Mouse (Mus musculus) kidney, postnatal 0 days (tissue): ENCODE data around the gene Samd4b. TPM values are rescaled to one million over a fixed set of nuclear protein-coding genes. Genes with fewer than 3 reads are reported as not detected.
A peak's percentile ranks its signal among the peaks of the same experiment; 100 is the strongest.

Experiments used
- ATAC-seq: fragments of 200-750 bp; cut with Nextera tagmentation; replicated peaks from 2 replicates; pipeline ENCODE4 v1.8.0; 2017; ENCODE audit warnings: low read depth, moderate number of reproducible peaks, moderate TSS enrichment, moderate library complexity; ENCODE audit not compliant: low FRiP score
- DNase-seq: peaks from one replicate; pipeline ENCODE4 v3.0.0-alpha.2; 2016; ENCODE audit warnings: low spot score
- H3K27ac ChIP-seq: fragments of 300-500 bp; sonication (generic); 2 replicates; pipeline ENCODE4 v1.5.1; 2014; ENCODE audit warnings: mild to moderate bottlenecking
- H3K27me3 ChIP-seq: fragments of 300-500 bp; sonication (generic); 2 replicates; pipeline ENCODE4 v1.6.1; 2014; ENCODE audit warnings: low read length, mixed read lengths; ENCODE audit not compliant: insufficient read depth
- H3K36me3 ChIP-seq: fragments of 300-500 bp; sonication (generic); 2 replicates; pipeline ENCODE4 v1.6.1; 2014; ENCODE audit warnings: low read length, mixed read lengths; ENCODE audit not compliant: insufficient read depth
- H3K4me1 ChIP-seq: fragments of 300-500 bp; sonication (generic); replicated peaks from 2 replicates; pipeline ENCODE4 v1.6.1; 2014; ENCODE audit warnings: antibody characterized with exemption, low read length, mixed read lengths; ENCODE audit not compliant: insufficient read depth
- H3K4me2 ChIP-seq: fragments of 300-500 bp; sonication (generic); 2 replicates; pipeline ENCODE4 v1.6.1; 2014; ENCODE audit warnings: mild to moderate bottlenecking, low read length, moderate library complexity, mixed read lengths
- H3K4me3 ChIP-seq: fragments of 300-500 bp; sonication (generic); replicated peaks from 2 replicates; pipeline ENCODE4 v1.5.1; 2014; ENCODE audit warnings: low read depth, low read length
- H3K9ac ChIP-seq: fragments of 300-500 bp; sonication (generic); 2 replicates; pipeline ENCODE4 v1.6.1; 2014; ENCODE audit warnings: low read depth, low read length
- H3K9me3 ChIP-seq: fragments of 300-500 bp; sonication (generic); replicated peaks from 2 replicates; pipeline ENCODE4 v1.6.1; 2016; ENCODE audit warnings: low read length, inconsistent platforms, mixed read lengths
- CTCF ChIP-seq: IDR thresholded peaks from 2 replicates; pipeline ENCODE4 v1.5.1; 2016; ENCODE audit warnings: antibody characterized with exemption, low read depth, mild to moderate bottlenecking, moderate library complexity
- WGBS: fragments of 180-500 bp; shearing (Covaris S2); extraction: QIAGEN DNeasy Blood & Tissue Kit; methylation state at CpG from one replicate; pipeline ENCODE4 v1.1.7; 2014; 5-methylcytosine and 5-hydroxymethylcytosine counted together
- polyA plus RNA-seq: library from polyadenylated mRNA; unstranded; fragments of >200 nt; fragmentation: Nextera tagmentation; extraction: Ambion mirVana; gene quantifications from 2 replicates; pipeline ENCODE4 v1.2.1, GENCODE M21; 2015

Gene Samd4b
- polyA plus RNA-seq, 1 experiment from 2014 or later, result 19.5 TPM

DNA sequence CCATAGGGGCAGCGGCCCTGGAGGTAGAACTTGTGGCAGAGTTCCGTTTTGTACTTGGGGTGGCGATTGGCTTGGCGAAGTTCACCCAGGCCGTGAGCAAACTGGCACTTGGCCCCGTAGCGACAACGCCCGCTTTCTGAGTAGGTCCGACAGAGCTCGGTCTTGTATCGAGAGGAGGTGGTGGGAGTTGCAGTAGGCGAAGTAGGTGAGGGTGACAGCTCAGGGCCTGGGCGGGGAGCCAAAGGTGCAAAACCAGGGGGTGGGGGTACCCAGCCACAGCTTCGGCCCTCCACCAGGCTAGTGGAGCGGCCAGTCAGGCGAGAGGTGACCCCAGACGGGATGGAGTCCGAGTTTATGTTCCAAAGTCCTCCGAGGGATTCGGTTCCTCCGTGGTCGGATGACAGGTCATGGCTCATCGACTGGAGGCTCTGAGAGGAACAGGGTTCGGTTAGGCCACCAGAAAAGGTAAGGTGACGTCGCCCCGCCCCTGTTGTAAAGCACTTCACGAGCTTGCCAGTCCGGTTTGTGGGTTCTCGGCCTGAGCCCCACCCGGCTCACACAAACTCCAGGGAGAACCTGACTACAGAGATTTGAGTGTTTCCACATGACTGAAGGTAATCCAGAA lies 219.8 kb downstream of the Samd4b start:
- 11% methylated on average over 32 of the region's 32 CpGs for WGBS

DNA sequence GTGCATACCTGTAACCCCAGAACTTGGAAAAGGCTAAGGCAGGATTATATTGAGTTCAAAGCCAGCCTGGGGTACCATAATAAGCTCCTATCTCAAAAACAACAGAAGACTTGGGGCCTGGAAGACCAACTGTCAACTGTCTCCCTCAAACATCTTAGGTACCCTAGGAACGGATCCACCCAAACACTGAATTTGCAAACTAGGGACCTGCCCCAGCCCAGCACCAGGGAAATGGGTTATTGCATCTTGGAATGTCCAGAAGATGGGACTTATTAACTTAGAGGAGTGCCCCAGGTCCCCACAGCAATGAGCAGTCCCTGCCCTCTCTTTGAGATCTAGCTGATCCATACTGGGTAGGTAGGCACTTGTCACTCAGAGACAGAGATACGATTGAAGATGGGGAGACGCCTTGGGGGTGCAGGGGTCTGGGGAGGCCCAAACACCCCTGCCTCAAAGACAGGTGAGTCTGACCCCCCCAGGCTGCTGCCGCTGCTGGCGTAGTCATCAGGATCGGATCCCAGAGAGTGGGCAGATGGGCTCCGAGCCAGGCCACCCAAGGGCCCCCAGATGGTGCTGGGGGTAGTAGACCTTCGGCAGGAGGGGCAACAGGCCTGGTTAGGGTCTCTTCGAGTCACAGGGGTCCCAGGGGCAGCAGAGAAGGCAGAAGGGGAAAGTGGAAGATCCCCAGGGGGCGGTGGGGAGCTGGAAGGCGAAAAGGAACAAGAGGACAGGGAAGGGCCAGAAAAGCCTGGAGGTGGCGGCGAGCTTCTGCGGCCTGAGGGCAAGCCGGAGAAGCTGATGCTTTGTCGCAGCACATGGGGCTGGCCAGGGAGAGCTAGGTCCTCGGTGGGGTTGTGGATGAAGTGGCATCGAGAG lies 220.5 kb downstream of the Samd4b start:
- WGBS, result 50% methylated on average over 18 of the region's 18 CpGs
- Histone ChIP-seq H3K4me1 (peaks cover 34% of the 10 kb centered on the region), H3K9ac (peak overlapping the region; percentile 93), H3K9me3 (no peaks in the 10 kb centered on the region), H3K4me3 (peak overlapping the region; percentile 79), H3K36me3 (peaks cover 8% of the 10 kb centered on the region; the same call in 1 of the 2 replicates), H3K4me2 (peak overlapping the region; percentile 95), H3K27me3 (no peaks in the 10 kb centered on the region), H3K27ac (peak overlapping the region; percentile 98)
- DNase-seq (no peak), ATAC-seq (no peak)
- peak; percentile 4; the same call in 1 of the 2 replicates for TF ChIP-seq CTCF

More for the DNA sequence above, 219.8 kb downstream of the Samd4b start:
- Histone ChIP-seq H3K4me3 (peak overlapping the region; percentile 79), H3K9ac (peak overlapping the region; percentile 93), H3K4me1 (peaks cover 41% of the 10 kb centered on the region), H3K4me2 (peak overlapping the region; percentile 95), H3K9me3 (no peaks in the 10 kb centered on the region), H3K36me3 (peaks cover 8% of the 10 kb centered on the region; the same call in 1 of the 2 replicates), H3K27ac (peak overlapping the region; percentile 98), H3K27me3 (no peaks in the 10 kb centered on the region)
- ATAC-seq (no peak), DNase-seq (peak; percentile 63)
- no peak for TF ChIP-seq CTCF

DNA sequence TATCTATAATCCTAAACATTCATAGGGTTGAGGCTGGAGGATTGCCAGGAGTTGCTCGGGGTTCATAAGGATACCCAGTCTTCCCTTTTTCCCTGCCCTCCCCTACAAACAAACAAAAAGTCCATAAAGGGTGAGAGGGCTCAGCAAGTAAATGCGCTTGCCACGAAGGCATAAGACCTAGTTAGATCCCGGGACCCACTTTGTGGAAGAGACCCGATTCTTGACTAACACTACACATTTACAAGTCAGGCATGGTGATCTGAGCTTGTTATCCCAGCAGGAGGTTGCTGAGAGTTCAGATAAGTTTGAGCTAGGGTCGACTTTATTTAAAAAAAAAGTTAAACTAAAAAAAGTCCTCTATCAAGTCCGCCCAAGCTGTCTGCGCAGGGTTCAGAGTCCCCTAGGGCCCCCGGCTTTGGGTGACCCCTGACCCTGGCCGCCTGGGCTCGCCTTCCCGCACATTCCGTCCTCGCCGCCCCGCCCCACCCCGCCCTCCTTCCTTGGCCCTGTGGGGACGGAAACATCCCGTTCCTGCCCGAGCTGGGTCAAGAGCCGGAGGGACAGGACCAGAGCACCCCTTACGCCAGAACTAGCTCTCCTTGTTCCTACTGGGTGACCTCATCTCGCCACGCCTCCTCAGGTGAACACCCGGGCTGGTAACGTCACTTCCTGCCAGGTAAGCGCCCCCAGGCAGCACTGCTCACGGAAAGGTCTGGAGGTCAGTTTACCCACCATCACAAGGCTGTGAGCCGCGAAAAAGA lies 221.8 kb downstream of the Samd4b start:
- Histone ChIP-seq H3K4me2 (peak overlapping the region; percentile 95), H3K9me3 (no peaks in the 10 kb centered on the region), H3K36me3 (peaks cover 8% of the 10 kb centered on the region; the same call in 1 of the 2 replicates), H3K27me3 (no peaks in the 10 kb centered on the region), H3K4me1 (peaks cover 26% of the 10 kb centered on the region), H3K9ac (peak overlapping the region; percentile 46), H3K27ac (peak overlapping the region; percentile 98), H3K4me3 (peak overlapping the region; percentile 79)
- ATAC-seq (peak; percentile 16), DNase-seq (peak; percentile 85)
- 2% methylated on average over 30 of the region's 30 CpGs for WGBS
- no peak for TF ChIP-seq CTCF

DNA sequence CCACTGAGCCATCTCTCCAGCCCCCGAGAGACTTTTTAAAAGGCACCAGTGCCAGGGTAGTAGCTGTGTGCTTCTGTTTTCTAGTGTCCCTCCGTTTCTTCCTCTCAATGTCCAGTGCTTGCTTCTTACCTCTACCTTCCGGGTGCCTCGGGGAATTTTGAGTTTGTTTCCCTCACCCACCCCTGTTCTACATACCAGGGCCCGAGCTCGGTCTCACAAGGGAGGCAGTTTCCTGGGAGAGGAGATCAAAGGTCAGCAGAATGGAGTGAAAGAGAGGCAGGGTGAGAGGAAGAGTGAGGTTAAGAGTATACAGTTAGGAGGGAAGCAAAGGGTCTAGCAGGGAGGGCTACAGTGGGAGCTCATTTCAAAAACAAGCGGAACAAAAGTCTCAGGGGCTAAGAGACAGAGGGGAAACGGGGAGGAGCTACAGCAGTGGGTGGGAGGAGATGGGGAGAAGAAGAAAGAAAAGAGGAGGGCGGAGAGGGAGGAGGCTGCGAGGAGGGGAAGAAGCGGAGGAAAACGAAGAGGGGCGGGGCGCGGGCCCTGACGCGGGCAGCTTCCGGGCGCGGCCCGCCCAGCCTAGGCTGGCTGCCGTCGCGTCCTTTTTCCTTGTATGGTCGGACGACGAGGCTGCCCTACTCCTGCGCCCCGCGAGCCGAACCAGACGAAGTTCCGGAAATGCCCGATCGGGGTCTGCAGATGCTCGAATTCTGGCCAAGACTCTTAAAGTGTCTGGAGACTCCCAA lies 222.6 kb downstream of the Samd4b start:
- Histone ChIP-seq H3K4me2 (peak overlapping the region; percentile 95), H3K27ac (peak overlapping the region; percentile 98), H3K36me3 (peaks cover 8% of the 10 kb centered on the region; the same call in 1 of the 2 replicates), H3K4me3 (peak overlapping the region; percentile 79), H3K4me1 (peaks cover 18% of the 10 kb centered on the region), H3K27me3 (no peaks in the 10 kb centered on the region), H3K9me3 (no peaks in the 10 kb centered on the region), H3K9ac (peak overlapping the region; percentile 56)
- peak; percentile 33 for ATAC-seq
- WGBS, result under 1% methylated on average over 31 of the region's 36 CpGs
- no peak; the same call in 1 of the 2 replicates for TF ChIP-seq CTCF
- peak; percentile 99 for DNase-seq

DNA sequence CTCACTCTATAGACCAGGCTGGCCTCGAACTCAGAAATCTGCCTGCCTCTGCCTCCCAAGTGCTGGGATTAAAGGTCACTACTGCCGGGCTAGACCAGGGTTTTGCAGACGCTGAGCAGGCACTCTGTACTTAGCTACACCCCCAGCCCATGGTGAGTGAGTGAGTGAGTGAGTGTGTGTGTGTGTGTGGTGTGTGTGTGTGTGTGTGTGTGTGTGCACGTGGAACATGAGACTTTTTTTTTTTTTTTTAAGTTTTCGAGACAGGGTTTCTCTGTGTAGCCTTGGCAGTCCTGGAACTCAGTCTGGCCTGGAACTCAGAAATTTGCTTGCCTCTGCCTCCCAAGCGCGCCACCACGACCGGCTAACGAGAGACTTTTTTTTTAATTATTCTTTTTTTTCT lies 223.3 kb downstream of the Samd4b start:
- H3K9me3 ChIP-seq, result no peaks in the 10 kb centered on the region
- H3K4me3 ChIP-seq, result 0 out of 2 replicates have a peak overlapping the region, but pooled peaks have one; percentile 79
- H3K9ac ChIP-seq, result no peak overlapping the region; the same call in 1 of the 2 replicates
- TF ChIP-seq CTCF, result no peak
- ATAC-seq (no peak), DNase-seq (no peak)
- 0 out of 2 replicates have a peak overlapping the region, but pooled peaks have one; percentile 95 for H3K4me2 ChIP-seq
- 68% methylated on average over 10 of the region's 10 CpGs for WGBS
- peak overlapping the region; percentile 98 for H3K27ac ChIP-seq
- no peaks in the 10 kb centered on the region for H3K27me3 ChIP-seq
- H3K36me3 ChIP-seq, result peaks cover 8% of the 10 kb centered on the region; the same call in 1 of the 2 replicates
- H3K4me1 ChIP-seq, result peaks cover 22% of the 10 kb centered on the region; the same call in 1 of the 2 replicates
